Mouse (Mus musculus): ENCODE measurements at regions not wholly inside any gene's neighbourhood (a gene's known extent, or its start where the extent isn't known, plus 50 kb on each side); places are given as distances from the start of the nearest gene placed in this dataset.
"Not testable (repeated sequence)": the region's sequence is repeated elsewhere in the genome, so short reads cannot be mapped to it uniquely, and the experiment has no call there.

GRCm38 (mm10) chr12:69471876-69472275 is 99.6 kb upstream of the Gm9887 start:
- DNase-seq (ENCODE audit: low read depth, low spot score), result no peak
- in situ Hi-C loops (cut with MboI; ENCODE audit: low sequenced_read_pairs in 2 of 2, unreplicated experiment in 2 of 2), result no loop called here
- Histone ChIP-seq H3K9ac (ENCODE audit: insufficient read depth, low read depth, low read length, poor library complexity, severe bottlenecking) (no peak overlapping the region), H3K4me3 (ENCODE audit: insufficient read depth in 1 of 2, low read depth in 1 of 2, low read length in 2 of 2, poor library complexity in 1 of 2, severe bottlenecking in 1 of 2) (no peak overlapping the region), H3K36me3 (ENCODE audit: control insufficient read depth, insufficient read depth, low read length, poor library complexity, severe bottlenecking) (no peaks in the 10 kb centered on the region), H3K9me3 (ENCODE audit: control insufficient read depth, insufficient read depth, low read depth, low read length) (no peaks in the 10 kb centered on the region), H3K4me1 (ENCODE audit: control insufficient read depth in 2 of 2, insufficient read depth in 2 of 2, low read length in 2 of 2, poor library complexity in 1 of 2) (peaks cover 0 to 9% of the 10 kb centered on the region in 2 experiments; a peak in 1 of 4 replicates), H3K27ac (ENCODE audit: insufficient read depth, low read depth, low read length, poor library complexity, severe bottlenecking) (no peak overlapping the region)
- TF ChIP-seq HCFC1 (IDR thresholded peaks at IDR 0.05; ENCODE audit: borderline replicate concordance, insufficient read depth, low read length) (no peak), ZNF384 (IDR thresholded peaks at IDR 0.05; ENCODE audit: low read depth, low read length) (no peak), CHD2 (IDR thresholded peaks at IDR 0.05; ENCODE audit: low read depth, low read length) (no peak), ZC3H11A (IDR thresholded peaks at IDR 0.05; ENCODE audit: borderline replicate concordance, low read depth, low read length) (no peak), MAFK (IDR thresholded peaks at IDR 0.05; ENCODE audit: insufficient read depth, low read depth, low read length) (no peak)

- in situ Hi-C loops (cut with MboI; ENCODE audit: low sequenced_read_pairs in 2 of 2, unreplicated experiment in 2 of 2), result no loop called here
These were observed 96.7 kb upstream of the Gm9887 start for GRCm38 (mm10) chr12:69469004-69469403.

GRCm38 (mm10) chr12:69467363-69467762 is 95.1 kb upstream of the Gm9887 start:
- TF ChIP-seq HCFC1 (IDR thresholded peaks at IDR 0.05; ENCODE audit: borderline replicate concordance, insufficient read depth, low read length), result no peak
- no peak for TF ChIP-seq CHD2 (IDR thresholded peaks at IDR 0.05; ENCODE audit: low read depth, low read length)
- Histone ChIP-seq H3K36me3 (ENCODE audit: control insufficient read depth, insufficient read depth, low read length, poor library complexity, severe bottlenecking) (no peaks in the 10 kb centered on the region), H3K9me3 (ENCODE audit: control insufficient read depth, insufficient read depth, low read depth, low read length) (no peaks in the 10 kb centered on the region), H3K4me1 (ENCODE audit: control insufficient read depth in 2 of 2, insufficient read depth in 2 of 2, low read length in 2 of 2, poor library complexity in 1 of 2) (no peaks in the 10 kb centered on the region), H3K9ac (ENCODE audit: insufficient read depth, low read depth, low read length, poor library complexity, severe bottlenecking) (no peak overlapping the region), H3K4me3 (ENCODE audit: insufficient read depth in 1 of 2, low read depth in 1 of 2, low read length in 2 of 2, poor library complexity in 1 of 2, severe bottlenecking in 1 of 2) (no peak overlapping the region), H3K27ac (ENCODE audit: insufficient read depth, low read depth, low read length, poor library complexity, severe bottlenecking) (no peak overlapping the region)
- DNase-seq (ENCODE audit: low read depth, low spot score), result no peak
- in situ Hi-C loops (cut with MboI; ENCODE audit: low sequenced_read_pairs in 2 of 2, unreplicated experiment in 2 of 2), result no loop called here

More at GRCm38 (mm10) chr12:69469004-69469403, 96.7 kb upstream of the Gm9887 start:
- Histone ChIP-seq H3K9ac (ENCODE audit: insufficient read depth, low read depth, low read length, poor library complexity, severe bottlenecking) (no peak overlapping the region), H3K4me1 (ENCODE audit: control insufficient read depth in 2 of 2, insufficient read depth in 2 of 2, low read length in 2 of 2, poor library complexity in 1 of 2) (peaks cover 0 to under 1% of the 10 kb centered on the region in 2 experiments; a peak in 1 of 4 replicates), H3K27ac (ENCODE audit: insufficient read depth, low read depth, low read length, poor library complexity, severe bottlenecking) (no peak overlapping the region), H3K4me3 (ENCODE audit: insufficient read depth in 1 of 2, low read depth in 1 of 2, low read length in 2 of 2, poor library complexity in 1 of 2, severe bottlenecking in 1 of 2) (no peak overlapping the region), H3K36me3 (ENCODE audit: control insufficient read depth, insufficient read depth, low read length, poor library complexity, severe bottlenecking) (no peaks in the 10 kb centered on the region), H3K9me3 (ENCODE audit: control insufficient read depth, insufficient read depth, low read depth, low read length) (no peaks in the 10 kb centered on the region)
- no peak for TF ChIP-seq CHD2 (IDR thresholded peaks at IDR 0.05; ENCODE audit: low read depth, low read length)
- no peak for TF ChIP-seq ZC3H11A (IDR thresholded peaks at IDR 0.05; ENCODE audit: borderline replicate concordance, low read depth, low read length)
- no peak for TF ChIP-seq MAFK (IDR thresholded peaks at IDR 0.05; ENCODE audit: insufficient read depth, low read depth, low read length)
- no peak for TF ChIP-seq ZNF384 (IDR thresholded peaks at IDR 0.05; ENCODE audit: low read depth, low read length)
- TF ChIP-seq HCFC1 (IDR thresholded peaks at IDR 0.05; ENCODE audit: borderline replicate concordance, insufficient read depth, low read length), result no peak
- DNase-seq (ENCODE audit: low read depth, low spot score), result no peak

GRCm38 (mm10) chr12:69464906-69465305 is 92.6 kb upstream of the Gm9887 start:
- Histone ChIP-seq H3K9ac (ENCODE audit: insufficient read depth, low read depth, low read length, poor library complexity, severe bottlenecking) (no peak overlapping the region), H3K36me3 (ENCODE audit: control insufficient read depth, insufficient read depth, low read length, poor library complexity, severe bottlenecking) (no peaks in the 10 kb centered on the region), H3K4me3 (ENCODE audit: insufficient read depth in 1 of 2, low read depth in 1 of 2, low read length in 2 of 2, poor library complexity in 1 of 2, severe bottlenecking in 1 of 2) (no peak overlapping the region), H3K27ac (ENCODE audit: insufficient read depth, low read depth, low read length, poor library complexity, severe bottlenecking) (no peak overlapping the region), H3K9me3 (ENCODE audit: control insufficient read depth, insufficient read depth, low read depth, low read length) (no peaks in the 10 kb centered on the region), H3K4me1 (ENCODE audit: control insufficient read depth in 2 of 2, insufficient read depth in 2 of 2, low read length in 2 of 2, poor library complexity in 1 of 2) (peaks cover 0 to 5% of the 10 kb centered on the region in 2 experiments; a peak in 2 of 4 replicates)
- TF ChIP-seq ZNF384 (IDR thresholded peaks at IDR 0.05; ENCODE audit: low read depth, low read length) (no peak), ZC3H11A (IDR thresholded peaks at IDR 0.05; ENCODE audit: borderline replicate concordance, low read depth, low read length) (no peak), MAFK (IDR thresholded peaks at IDR 0.05; ENCODE audit: insufficient read depth, low read depth, low read length) (no peak), HCFC1 (IDR thresholded peaks at IDR 0.05; ENCODE audit: borderline replicate concordance, insufficient read depth, low read length) (no peak)
- in situ Hi-C loops (cut with MboI; ENCODE audit: low sequenced_read_pairs in 2 of 2, unreplicated experiment in 2 of 2), result no loop called here
- no peak for DNase-seq (ENCODE audit: low read depth, low spot score)

GRCm38 (mm10) chr12:69463327-69463726 is 91.1 kb upstream of the Gm9887 start:
- H3K27ac ChIP-seq (ENCODE audit: insufficient read depth, low read depth, low read length, poor library complexity, severe bottlenecking); in situ Hi-C loops (cut with MboI; ENCODE audit: low sequenced_read_pairs in 2 of 2, unreplicated experiment in 2 of 2); H3K4me3 ChIP-seq (ENCODE audit: insufficient read depth in 1 of 2, low read depth in 1 of 2, low read length in 2 of 2, poor library complexity in 1 of 2, severe bottlenecking in 1 of 2); H3K9me3 ChIP-seq (ENCODE audit: control insufficient read depth, insufficient read depth, low read depth, low read length); H3K4me1 ChIP-seq (ENCODE audit: control insufficient read depth in 2 of 2, insufficient read depth in 2 of 2, low read length in 2 of 2, poor library complexity in 1 of 2); DNase-seq (ENCODE audit: low read depth, low spot score); H3K36me3 ChIP-seq (ENCODE audit: control insufficient read depth, insufficient read depth, low read length, poor library complexity, severe bottlenecking); H3K9ac ChIP-seq (ENCODE audit: insufficient read depth, low read depth, low read length, poor library complexity, severe bottlenecking): not testable (repeated sequence)
- TF ChIP-seq ZNF384 (IDR thresholded peaks at IDR 0.05; ENCODE audit: low read depth, low read length), result 0 out of 2 replicates have a peak, but pooled peaks have one; percentile 51

All from ES-E14 (cell line).